Mouse (Mus musculus) forebrain, embryonic 16.5 days (tissue): ENCODE results near the gene Ttc6. TPM values are rescaled to one million over a fixed set of nuclear protein-coding genes. Genes with fewer than 3 reads are reported as not detected.
A peak's percentile ranks its signal among the peaks of the same experiment; 100 is the strongest.

Experiments used
- ATAC-seq: fragments of 200-750 bp; cut with Nextera tagmentation; 2 replicates; pipeline ENCODE4 v1.8.0; 2017; ENCODE audit warnings: mild to moderate bottlenecking, moderate library complexity
- H3K27ac ChIP-seq: fragments of 300-500 bp; sonication (generic); 2 replicates; pipeline ENCODE4 v1.5.1; 2014; ENCODE audit warnings: low read length, control low read depth
- H3K27me3 ChIP-seq: fragments of 300-500 bp; sonication (generic); replicated peaks from 2 replicates; pipeline ENCODE4 v1.6.1; 2014; ENCODE audit warnings: low read length; ENCODE audit not compliant: control insufficient read depth, insufficient read depth
- H3K36me3 ChIP-seq: fragments of 300-500 bp; sonication (generic); 2 replicates; pipeline ENCODE4 v1.6.1; 2014; ENCODE audit not compliant: control insufficient read depth, insufficient read depth
- H3K4me1 ChIP-seq: fragments of 300-500 bp; sonication (generic); replicated peaks from 2 replicates; pipeline ENCODE4 v1.6.1; 2014; ENCODE audit warnings: low read length; ENCODE audit not compliant: control insufficient read depth, insufficient read depth
- H3K4me2 ChIP-seq: fragments of 300-500 bp; sonication (generic); 2 replicates; pipeline ENCODE4 v1.6.1; 2014; ENCODE audit warnings: mild to moderate bottlenecking, low read length, control low read depth
- H3K4me3 ChIP-seq: fragments of 300-500 bp; sonication (generic); replicated peaks from 2 replicates; pipeline ENCODE4 v1.5.1; 2014; ENCODE audit warnings: mild to moderate bottlenecking, low read length, control low read depth
- H3K9ac ChIP-seq: fragments of 300-500 bp; sonication (generic); replicated peaks from 2 replicates; pipeline ENCODE4 v1.6.1; 2014; ENCODE audit warnings: low read depth, low read length, control low read depth
- H3K9me3 ChIP-seq: fragments of 300-500 bp; sonication (generic); 2 replicates; pipeline ENCODE4 v1.6.1; 2016; ENCODE audit warnings: low read length; ENCODE audit not compliant: control insufficient read depth
- WGBS: fragments of 180-500 bp; shearing (Covaris S2); extraction: QIAGEN DNeasy Blood & Tissue Kit; methylation state at CpG from one replicate; pipeline ENCODE4 v1.1.7; 2014; 5-methylcytosine and 5-hydroxymethylcytosine counted together
- polyA plus RNA-seq: library from polyadenylated mRNA; unstranded; fragments of >200 nt; fragmentation: Nextera tagmentation; extraction: Ambion mirVana; gene quantifications from 2 replicates; pipeline ENCODE4 v1.2.1, GENCODE M21; 2015

Gene Ttc6
- polyA plus RNA-seq, 1 experiment from 2014 or later, result 0.18 TPM

DNA sequence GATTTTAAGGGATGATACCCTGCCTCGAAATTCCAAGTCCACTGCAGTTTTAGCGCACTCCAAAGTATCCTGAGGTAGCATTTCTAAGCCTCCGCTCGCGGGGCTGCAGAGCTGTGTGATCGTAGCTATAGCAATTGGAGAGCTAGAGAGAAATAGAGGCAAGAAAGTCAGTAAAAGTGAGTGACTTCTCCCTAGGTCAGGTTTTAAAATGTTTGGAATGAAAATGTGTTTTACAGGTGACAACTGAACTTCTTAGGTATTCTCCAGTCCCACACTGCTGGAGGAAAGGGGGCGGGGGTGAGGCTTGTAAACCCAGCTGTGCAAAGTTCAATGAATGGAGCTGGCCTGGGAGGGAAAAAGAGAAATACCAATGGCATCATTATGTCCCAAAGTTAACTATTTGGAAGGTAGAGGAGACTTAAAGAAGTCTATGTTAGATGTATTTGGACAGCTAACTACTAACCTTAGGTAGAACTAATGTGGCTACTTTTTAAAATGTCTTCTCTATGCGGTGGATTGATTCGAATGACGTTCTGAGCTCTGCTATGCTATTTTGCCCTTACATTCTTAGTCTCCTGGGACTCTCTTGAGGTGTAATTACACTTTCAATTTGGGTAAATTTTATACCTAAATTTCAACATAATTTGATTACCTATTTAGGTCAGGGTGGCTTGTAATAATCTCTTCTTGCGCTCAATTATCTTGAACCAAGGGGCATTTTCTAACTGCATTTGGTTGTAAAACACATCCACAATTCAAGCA is 26.8 kb upstream of the Ttc6 start:
- Histone ChIP-seq H3K36me3 (no peaks in the 10 kb centered on the region), H3K4me3 (no peak overlapping the region), H3K4me2 (no peak overlapping the region), H3K9ac (no peak overlapping the region), H3K27me3 (peaks cover 67% of the 10 kb centered on the region), H3K4me1 (peaks cover 13% of the 10 kb centered on the region), H3K27ac (no peak overlapping the region), H3K9me3 (no peaks in the 10 kb centered on the region)
- WGBS, result 5% methylated on average over 11 of the region's 11 CpGs
- ATAC-seq, result no peak

GRCm38 (mm10) chr12:57537791-57538587 is 25.9 kb upstream of the Ttc6 start:
- WGBS, result 2% methylated on average over 21 of the region's 21 CpGs
- peaks cover 68% of the 10 kb centered on the region for H3K27me3 ChIP-seq
- ATAC-seq, result no peak
- no peak overlapping the region for H3K4me2 ChIP-seq
- H3K36me3 ChIP-seq, result no peaks in the 10 kb centered on the region
- no peak overlapping the region for H3K4me3 ChIP-seq
- no peak overlapping the region for H3K9ac ChIP-seq
- peaks cover 13% of the 10 kb centered on the region for H3K4me1 ChIP-seq
- no peaks in the 10 kb centered on the region for H3K9me3 ChIP-seq
- H3K27ac ChIP-seq, result no peak overlapping the region

GRCm38 (mm10) chr12:57538588-57539550 is 25.0 kb upstream of the Ttc6 start:
- Histone ChIP-seq H3K27me3 (peaks cover 68% of the 10 kb centered on the region), H3K9ac (no peak overlapping the region), H3K4me3 (0 out of 2 replicates have a peak overlapping the region, but pooled peaks have one; percentile 13), H3K36me3 (no peaks in the 10 kb centered on the region), H3K4me2 (peak overlapping the region; percentile 21; the same call in 1 of the 2 replicates), H3K27ac (no peak overlapping the region), H3K4me1 (peaks cover 13% of the 10 kb centered on the region), H3K9me3 (no peaks in the 10 kb centered on the region)
- peak; percentile 30; the same call in 1 of the 2 replicates for ATAC-seq
- under 1% methylated on average over 63 of the region's 63 CpGs for WGBS

DNA sequence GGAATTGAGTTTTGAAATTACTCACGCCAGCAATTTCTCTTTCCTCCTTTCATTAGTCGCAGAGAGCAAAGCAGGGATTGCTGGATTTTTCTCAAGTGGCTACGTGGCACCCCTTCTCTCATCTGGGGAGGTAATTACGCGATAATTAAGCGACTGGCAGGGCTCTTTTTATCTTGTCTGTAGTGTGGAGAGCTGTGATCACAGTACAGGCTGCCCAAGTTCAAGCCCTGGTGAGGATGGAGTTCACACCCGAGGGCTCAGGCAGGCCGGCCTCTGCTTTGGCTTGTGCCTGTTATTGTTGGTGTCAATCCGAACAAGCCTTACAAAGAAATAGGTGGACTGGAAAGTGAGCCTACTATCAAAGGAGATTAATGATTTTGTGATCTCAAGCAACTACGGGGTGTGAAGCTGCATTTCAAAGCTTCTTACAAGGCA is 24.3 kb upstream of the Ttc6 start:
- WGBS, result under 1% methylated on average over 10 of the region's 10 CpGs
- Histone ChIP-seq H3K36me3 (no peaks in the 10 kb centered on the region), H3K9me3 (no peaks in the 10 kb centered on the region), H3K27ac (no peak overlapping the region), H3K4me1 (peaks cover 13% of the 10 kb centered on the region), H3K27me3 (peaks cover 63% of the 10 kb centered on the region), H3K4me3 (no peak overlapping the region), H3K4me2 (no peak overlapping the region), H3K9ac (no peak overlapping the region)
- ATAC-seq, result no peak

DNA sequence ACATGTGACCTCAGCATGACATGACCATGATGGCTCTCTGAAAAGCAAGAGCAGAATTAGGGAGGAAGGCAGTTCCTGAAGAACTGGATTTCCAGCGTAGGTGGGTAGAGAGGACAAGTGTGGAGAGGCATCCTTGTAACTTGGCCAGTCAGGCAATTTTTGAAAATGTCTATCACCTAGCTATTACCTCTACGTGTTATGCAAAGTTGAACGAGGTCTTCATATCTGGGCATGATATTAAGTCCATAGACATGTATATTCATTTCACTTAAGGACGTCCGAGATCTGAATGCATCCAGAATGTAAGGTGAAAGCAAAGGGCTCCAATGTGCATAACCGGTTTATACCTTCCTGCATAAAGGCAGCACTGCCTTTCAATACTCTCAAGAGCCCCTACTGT is 22.8 kb upstream of the Ttc6 start:
- Histone ChIP-seq H3K36me3 (no peaks in the 10 kb centered on the region), H3K4me2 (no peak overlapping the region), H3K9me3 (no peaks in the 10 kb centered on the region), H3K9ac (no peak overlapping the region), H3K4me3 (no peak overlapping the region), H3K27me3 (peaks cover 63% of the 10 kb centered on the region), H3K4me1 (peaks cover 20% of the 10 kb centered on the region), H3K27ac (no peak overlapping the region)
- no peak for ATAC-seq
- 9% methylated on average over 6 of the region's 6 CpGs for WGBS

GRCm38 (mm10) chr12:57541931-57542745 is 21.8 kb upstream of the Ttc6 start:
- H3K36me3 ChIP-seq, result no peaks in the 10 kb centered on the region
- no peak overlapping the region for H3K9ac ChIP-seq
- no peak overlapping the region for H3K4me3 ChIP-seq
- H3K9me3 ChIP-seq, result no peaks in the 10 kb centered on the region
- WGBS, result under 1% methylated on average over 46 of the region's 46 CpGs
- ATAC-seq, result peak; percentile 18; the same call in 1 of the 2 replicates
- H3K4me2 ChIP-seq, result no peak overlapping the region
- H3K27ac ChIP-seq, result no peak overlapping the region
- peaks cover 62% of the 10 kb centered on the region for H3K27me3 ChIP-seq
- H3K4me1 ChIP-seq, result peaks cover 23% of the 10 kb centered on the region

GRCm38 (mm10) chr12:57542746-57543626 is 20.9 kb upstream of the Ttc6 start:
- ATAC-seq, result no peak
- Histone ChIP-seq H3K27me3 (peaks cover 68% of the 10 kb centered on the region), H3K36me3 (no peaks in the 10 kb centered on the region), H3K4me1 (peaks cover 23% of the 10 kb centered on the region), H3K4me3 (no peak overlapping the region), H3K27ac (no peak overlapping the region), H3K9me3 (no peaks in the 10 kb centered on the region), H3K9ac (no peak overlapping the region), H3K4me2 (no peak overlapping the region)
- WGBS, result 2% methylated on average over 54 of the region's 63 CpGs

DNA sequence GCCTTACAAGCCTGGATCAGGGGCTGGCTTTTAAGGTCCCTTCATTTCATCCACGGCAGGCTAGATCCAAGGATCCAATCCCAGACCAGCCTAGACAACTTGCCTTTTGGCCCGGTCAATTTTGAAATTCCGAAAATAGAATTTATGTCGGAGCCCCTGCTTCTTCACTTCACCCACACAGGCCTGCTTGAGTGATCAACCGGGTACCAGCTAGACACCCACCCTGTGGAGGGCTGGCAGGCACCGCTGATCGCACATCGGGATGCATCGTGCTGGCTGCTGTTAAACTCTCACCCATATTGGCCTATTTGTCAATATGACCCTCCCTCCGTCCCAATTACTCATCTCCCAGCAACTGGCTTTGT is 20.3 kb upstream of the Ttc6 start:
- H3K27me3 ChIP-seq, result peaks cover 71% of the 10 kb centered on the region
- no peak overlapping the region for H3K4me3 ChIP-seq
- no peaks in the 10 kb centered on the region for H3K36me3 ChIP-seq
- H3K27ac ChIP-seq, result no peak overlapping the region
- no peak for ATAC-seq
- no peaks in the 10 kb centered on the region for H3K9me3 ChIP-seq
- H3K4me2 ChIP-seq, result no peak overlapping the region
- 3% methylated on average over 10 of the region's 10 CpGs for WGBS
- H3K9ac ChIP-seq, result no peak overlapping the region
- peaks cover 20% of the 10 kb centered on the region for H3K4me1 ChIP-seq
